Comparison of ENCODE assay signal across 15 mouse cellular contexts in the genomic region with DNA sequence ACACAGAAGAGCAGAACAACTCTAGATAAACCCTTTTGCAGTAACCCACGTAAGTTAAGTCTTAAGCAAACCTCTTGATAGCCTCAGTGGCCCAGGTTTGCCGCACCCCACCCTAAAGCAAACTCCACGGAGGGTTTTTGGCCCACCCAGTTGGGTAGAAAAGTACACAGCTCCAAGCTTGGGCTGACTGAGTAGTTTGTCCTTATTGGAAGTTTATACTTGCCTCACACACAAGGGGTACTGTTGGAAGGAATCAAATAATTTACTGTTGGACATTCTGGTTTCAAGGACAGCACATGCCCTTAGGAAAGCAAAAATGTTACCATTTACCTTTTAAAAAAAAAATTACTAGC.
A peak's percentile ranks its signal among the peaks of the same experiment; 100 is the strongest.
DNase-seq lines count a peak whose midpoint lies in the region; ATAC-seq and TF ChIP-seq lines count a peak whose summit lies in the region.
"Had no signal": no experiment of that assay in that cellular context is flagged by ENCODE, and none has a peak within 500 bp of the region (broad histone marks: within the 10 kb centered on the region; RNA-seq: fewer than 3 reads in every experiment).

No protein-coding gene starts in this region.

- peak overlapping the region; percentile 93 for H3K27ac ChIP-seq in gastrocnemius, adult 2 months
- H3K27ac ChIP-seq in heart, embryonic 16.5 days (ENCODE audit: low read length): peak overlapping the region; percentile 28; the same call in 1 of the 2 replicates
- H3K27ac ChIP-seq in lung, embryonic 14.5 days (ENCODE audit: low read depth): peak overlapping the region; percentile 50; the same call in 1 of the 2 replicates
- peak overlapping the region; percentile 65; the same call in 1 of the 2 replicates for H3K27ac ChIP-seq in olfactory bulb, adult 2 months (ENCODE audit: insufficient read depth, low read depth, low read length)
- no peak overlapping the region for H3K27ac ChIP-seq in thymus, adult 2 months (ENCODE audit: control insufficient read depth, insufficient read depth, low read length)
- H3K27ac ChIP-seq: embryonic facial prominence, embryonic 10.5 days; liver, embryonic 13.5 days had no signal

- no peak for DNase-seq in gastrocnemius, adult 2 months
- DNase-seq in gastrocnemius, adult 8-10 months (ENCODE audit: low spot score in 2 of 2): no peak
- DNase-seq in heart, postnatal 36 days: no peak
- DNase-seq in lung, embryonic 14.5 days: peak; percentile 36
- no peak for DNase-seq in lung, postnatal 36 days
- no peak for DNase-seq in thymus, adult 2 months
- DNase-seq: cerebellum, postnatal 25 days; liver, embryonic 13.5 days; lung, postnatal 14 days; thymus, adult 18-20 months had no signal

- 73% methylated on average over 3 of the region's 3 CpGs for WGBS in heart, embryonic 16.5 days
- WGBS in lung, embryonic 14.5 days: 53% methylated on average over 3 of the region's 3 CpGs
- WGBS in olfactory bulb, adult 2 months: 81% methylated on average over 3 of the region's 3 CpGs
- WGBS in thymus, adult 2 months: 96% methylated on average over 3 of the region's 3 CpGs

- H3K4me2 ChIP-seq in heart, embryonic 16.5 days (ENCODE audit: low read depth, low read length): no peak overlapping the region
- no peak overlapping the region for H3K4me2 ChIP-seq in lung, embryonic 14.5 days
- H3K4me2 ChIP-seq: liver, embryonic 13.5 days had no signal

- intact Hi-C loops in gastrocnemius, adult 2 months (cut with DNase I): loop anchor here (2.0 kb wide), 1 partner anchor 54 kb away; no protein-coding TSS in a partner anchor
- intact Hi-C loops in heart, postnatal 36 days (cut with DNase I): no loop called here

- no peaks in the 10 kb centered on the region for H3K9me3 ChIP-seq in heart, embryonic 16.5 days (replicated peaks; ENCODE audit: control insufficient read depth, low read length)
- no peaks in the 10 kb centered on the region for H3K9me3 ChIP-seq in lung, embryonic 14.5 days (ENCODE audit: low read depth, low read length)
- H3K9me3 ChIP-seq: embryonic facial prominence, embryonic 10.5 days; liver, embryonic 13.5 days had no signal

- peaks cover 3% of the 10 kb centered on the region; the same call in 1 of the 2 replicates for H3K36me3 ChIP-seq in heart, embryonic 16.5 days (ENCODE audit: control insufficient read depth, insufficient read depth)
- peaks cover 12% of the 10 kb centered on the region; the same call in 1 of the 2 replicates for H3K36me3 ChIP-seq in lung, embryonic 14.5 days (ENCODE audit: insufficient read depth)
- no peaks in the 10 kb centered on the region for H3K36me3 ChIP-seq in thymus, adult 2 months (ENCODE audit: control insufficient read depth, insufficient read depth, low read length)

- H3K4me3 ChIP-seq in gastrocnemius, adult 2 months: peak overlapping the region; percentile 31; the same call in 1 of the 2 replicates
- no peak overlapping the region for H3K4me3 ChIP-seq in heart, embryonic 16.5 days (ENCODE audit: low read length)
- no peak overlapping the region for H3K4me3 ChIP-seq in lung, embryonic 14.5 days (ENCODE audit: low read depth, low read length)
- no peak overlapping the region for H3K4me3 ChIP-seq in olfactory bulb, adult 2 months (ENCODE audit: insufficient read depth, low read depth, low read length)
- H3K4me3 ChIP-seq in thymus, adult 2 months (ENCODE audit: control insufficient read depth, insufficient read depth, low read length): no peak overlapping the region
- H3K4me3 ChIP-seq: embryonic facial prominence, embryonic 10.5 days; liver, embryonic 13.5 days had no signal

- no peak for TF ChIP-seq POLR2A in olfactory bulb, adult 2 months (IDR thresholded peaks at IDR 0.05; ENCODE audit: insufficient read depth, low read depth, low read length)
- TF ChIP-seq POLR2A in thymus, adult 2 months (IDR thresholded peaks at IDR 0.05; ENCODE audit: control insufficient read depth, extremely low read depth, insufficient read depth, low read length, poor library complexity): no peak

- TF ChIP-seq CTCF in gastrocnemius, adult 2 months (IDR thresholded peaks at IDR 0.05): no peak
- TF ChIP-seq CTCF in lung, embryonic 14.5 days (IDR thresholded peaks at IDR 0.05; ENCODE audit: low read depth): no peak
- no peak for TF ChIP-seq CTCF in olfactory bulb, adult 2 months (IDR thresholded peaks at IDR 0.05; ENCODE audit: insufficient read depth, low read depth, low read length)
- TF ChIP-seq CTCF in thymus, adult 2 months (IDR thresholded peaks at IDR 0.05; ENCODE audit: borderline replicate concordance, control insufficient read depth, extremely low read depth, insufficient read depth, low read length, poor library complexity): no peak

- H3K27me3 ChIP-seq in heart, embryonic 16.5 days (ENCODE audit: control insufficient read depth, insufficient read depth, low read length): no peaks in the 10 kb centered on the region
- no peaks in the 10 kb centered on the region for H3K27me3 ChIP-seq in lung, embryonic 14.5 days (ENCODE audit: insufficient read depth, low read length)
- no peaks in the 10 kb centered on the region for H3K27me3 ChIP-seq in thymus, adult 2 months (ENCODE audit: control insufficient read depth, insufficient read depth, low read length)
- H3K27me3 ChIP-seq: CH12.LX; liver, embryonic 13.5 days had no signal

- peaks cover 34% of the 10 kb centered on the region for H3K4me1 ChIP-seq in heart, embryonic 16.5 days (ENCODE audit: control insufficient read depth, insufficient read depth, low read length)
- peaks cover 6% of the 10 kb centered on the region; the same call in 1 of the 2 replicates for H3K4me1 ChIP-seq in lung, embryonic 14.5 days (ENCODE audit: insufficient read depth)
- peaks cover 15% of the 10 kb centered on the region for H3K4me1 ChIP-seq in olfactory bulb, adult 2 months (ENCODE audit: control insufficient read depth, insufficient read depth, low read length)
- H3K4me1 ChIP-seq in thymus, adult 2 months (replicated peaks; ENCODE audit: control insufficient read depth, insufficient read depth, low read length): no peaks in the 10 kb centered on the region
- H3K4me1 ChIP-seq: liver, embryonic 13.5 days had no signal

- H3K9ac ChIP-seq in heart, embryonic 16.5 days (ENCODE audit: low read length): no peak overlapping the region
- no peak overlapping the region for H3K9ac ChIP-seq in lung, embryonic 14.5 days
- H3K9ac ChIP-seq: liver, embryonic 13.5 days had no signal

- ATAC-seq in heart, embryonic 16.5 days (replicated peaks; ENCODE audit: extremely low read depth, insufficient read depth, low FRiP score): no peak
- ATAC-seq in lung, embryonic 14.5 days (ENCODE audit: insufficient read depth): no peak; the same call in 1 of the 2 replicates
- ATAC-seq: forebrain, embryonic 14.5 days had no signal
